Mouse (Mus musculus): ENCODE measurements around the gene Nrp1. TPM values are rescaled to one million over a fixed set of nuclear protein-coding genes. Genes with fewer than 3 reads are reported as not detected.

Gene Nrp1
- polyA plus RNA-seq, 1 experiment from 2014 or later = 49.3 TPM

- DNase-seq (ENCODE audit: low spot score) = no peak
Observed at GRCm38 (mm10) chr8:128417956-128418796, 59.8 kb downstream of the Nrp1 start.

GRCm38 (mm10) chr8:128419984-128420383, 61.6 kb downstream of the Nrp1 start:
- no peak for DNase-seq (ENCODE audit: low spot score)

GRCm38 (mm10) chr8:128420402-128420801, 62.0 kb downstream of the Nrp1 start:
- DNase-seq (ENCODE audit: low spot score) = no peak

- no peak for DNase-seq (ENCODE audit: low spot score)
Observed at GRCm38 (mm10) chr8:128423813-128424212, 65.4 kb downstream of the Nrp1 start.

GRCm38 (mm10) chr8:128424626-128425333, 66.4 kb downstream of the Nrp1 start:
- no peak for DNase-seq (ENCODE audit: low spot score)

GRCm38 (mm10) chr8:128427071-128427470, 68.7 kb downstream of the Nrp1 start:
- DNase-seq (ENCODE audit: low spot score) = no peak

GRCm38 (mm10) chr8:128428971-128429370, 70.6 kb downstream of the Nrp1 start:
- DNase-seq (ENCODE audit: low spot score) = no peak

- no peak for DNase-seq (ENCODE audit: low spot score)
Observed at GRCm38 (mm10) chr8:128431082-128431481, 72.7 kb downstream of the Nrp1 start.

- no peak for DNase-seq (ENCODE audit: low spot score)
Observed at GRCm38 (mm10) chr8:128435749-128436148, 77.3 kb downstream of the Nrp1 start.

- no peak for DNase-seq (ENCODE audit: low spot score)
Observed at GRCm38 (mm10) chr8:128437156-128437825, 78.9 kb downstream of the Nrp1 start.

GRCm38 (mm10) chr8:128441407-128441806, 83.0 kb downstream of the Nrp1 start:
- no peak for DNase-seq (ENCODE audit: low spot score)

- no peak for DNase-seq (ENCODE audit: low spot score)
Observed at GRCm38 (mm10) chr8:128445596-128445995, 87.2 kb downstream of the Nrp1 start.

GRCm38 (mm10) chr8:128446636-128447035, 88.2 kb downstream of the Nrp1 start:
- no peak for DNase-seq (ENCODE audit: low spot score)

GRCm38 (mm10) chr8:128447320-128447719, 88.9 kb downstream of the Nrp1 start:
- no peak for DNase-seq (ENCODE audit: low spot score)

- no peak for DNase-seq (ENCODE audit: low spot score)
Observed at GRCm38 (mm10) chr8:128450390-128451032, 92.1 kb downstream of the Nrp1 start.

GRCm38 (mm10) chr8:128451121-128451520, 92.7 kb downstream of the Nrp1 start:
- DNase-seq (ENCODE audit: low spot score) = no peak

- DNase-seq (ENCODE audit: low spot score) = no peak
Observed at GRCm38 (mm10) chr8:128453471-128453870, 95.1 kb downstream of the Nrp1 start.

- DNase-seq (ENCODE audit: low spot score) = no peak
Observed at GRCm38 (mm10) chr8:128454026-128454425, 95.6 kb downstream of the Nrp1 start.

- DNase-seq (ENCODE audit: low spot score) = no peak
Observed at GRCm38 (mm10) chr8:128457277-128457676, 98.9 kb downstream of the Nrp1 start.

- no peak for DNase-seq (ENCODE audit: low spot score)
Observed at GRCm38 (mm10) chr8:128459704-128460103, 101.3 kb downstream of the Nrp1 start.

- no peak for DNase-seq (ENCODE audit: low spot score)
Observed at GRCm38 (mm10) chr8:128461716-128462115, 103.3 kb downstream of the Nrp1 start.

- DNase-seq (ENCODE audit: low spot score) = no peak
Observed at GRCm38 (mm10) chr8:128463162-128463561, 104.8 kb downstream of the Nrp1 start.
